Mouse (Mus musculus) ES-E14 (cell line): ENCODE data around the gene Ranbp10. TPM values are rescaled to one million over a fixed set of nuclear protein-coding genes. Genes with fewer than 3 reads are reported as not detected.
A peak's percentile ranks its signal among the peaks of the same experiment; 100 is the strongest.

Source experiments
- DNase-seq: peaks from one replicate; pipeline ENCODE4 v3.0.0-alpha.2; 2013; ENCODE audit warnings: low read depth, low spot score
- H3K27ac ChIP-seq: 2 replicates; pipeline ENCODE4 v1.5.1; 2012; ENCODE audit warnings: low read depth, mild to moderate bottlenecking, low read length, moderate library complexity, mixed read lengths; ENCODE audit not compliant: poor library complexity, insufficient read depth, severe bottlenecking
- H3K36me3 ChIP-seq: 2 replicates; pipeline ENCODE4 v1.6.1; 2012; ENCODE audit warnings: mild to moderate bottlenecking, low read length, moderate library complexity, mixed read lengths; ENCODE audit not compliant: control insufficient read depth, poor library complexity, insufficient read depth, severe bottlenecking
- H3K4me1 ChIP-seq, 2 experiments: fragments of 150-350 bp in 1 of 2; sonication (generic) in 1 of 2; 2 replicates each; pipeline ENCODE4 v1.6.1; 2012; ENCODE audit warnings: low read length in 2 of 2, mild to moderate bottlenecking in 1 of 2, mixed read lengths in 1 of 2; ENCODE audit not compliant: control insufficient read depth in 2 of 2, insufficient read depth in 2 of 2, poor library complexity in 1 of 2
- H3K4me3 ChIP-seq, 2 experiments: fragments of 150-350 bp in 1 of 2; sonication (generic) in 1 of 2; 2 replicates each; pipeline ENCODE4 v1.5.1; 2012; ENCODE audit warnings: low read length in 2 of 2, low read depth in 1 of 2, mild to moderate bottlenecking in 1 of 2, mixed read lengths in 1 of 2; ENCODE audit not compliant: insufficient read depth in 1 of 2, poor library complexity in 1 of 2, severe bottlenecking in 1 of 2
- H3K9ac ChIP-seq: 2 replicates; pipeline ENCODE4 v1.6.1; 2012; ENCODE audit warnings: low read depth, mild to moderate bottlenecking, low read length, mixed read lengths; ENCODE audit not compliant: poor library complexity, insufficient read depth, severe bottlenecking
- H3K9me3 ChIP-seq: fragments of 150-350 bp; sonication (generic); 2 replicates; pipeline ENCODE4 v1.6.1; 2012; ENCODE audit warnings: low read depth, mild to moderate bottlenecking, low read length; ENCODE audit not compliant: control insufficient read depth, insufficient read depth
- CHD2 ChIP-seq: IDR thresholded peaks from 2 replicates; pipeline ENCODE4 v1.6.1; 2014; ENCODE audit warnings: mild to moderate bottlenecking, low read depth, low read length, inconsistent platforms
- HCFC1 ChIP-seq: IDR thresholded peaks from 2 replicates; pipeline ENCODE4 v1.6.1; 2012; ENCODE audit warnings: low read length, inconsistent platforms, borderline replicate concordance; ENCODE audit not compliant: insufficient read depth
- MAFK ChIP-seq: IDR thresholded peaks from 2 replicates; pipeline ENCODE4 v1.6.1; 2014; ENCODE audit warnings: mild to moderate bottlenecking, low read depth, low read length, inconsistent platforms; ENCODE audit not compliant: insufficient read depth
- ZC3H11A ChIP-seq: IDR thresholded peaks from 2 replicates; pipeline ENCODE4 v1.6.1; 2012; ENCODE audit warnings: low read depth, mild to moderate bottlenecking, inconsistent platforms, low read length, borderline replicate concordance
- ZNF384 ChIP-seq: IDR thresholded peaks from 2 replicates; pipeline ENCODE4 v1.6.1; 2012; ENCODE audit warnings: low read depth, low read length, inconsistent platforms
- in situ Hi-C, 2 experiments: fragments of 600-800 bp; cut with MboI; formaldehyde crosslinking; loops; one replicate each; pipeline ENCODE4 v1.15.1; 2025; ENCODE audit warnings: low sequenced_read_pairs in 2 of 2, inconsistent platforms in 1 of 2; ENCODE audit not compliant: unreplicated experiment in 2 of 2
- total RNA-seq: library from RNA; depleted of rRNA; stranded (reverse); fragments of 300-350 nt; gene quantifications from 2 replicates; pipeline ENCODE4 v1.2.3, GENCODE M21; 2012

Gene Ranbp10
- total RNA-seq, 1 experiment = 13.7 TPM

GRCm38 (mm10) chr8:105852146-105852729 lies 25.1 kb upstream of the Ranbp10 start:
- Histone ChIP-seq H3K9me3 (no peaks in the 10 kb centered on the region), H3K4me3 (peak overlapping the region; percentile 31 to 89), H3K4me1 (peaks cover 6 to 13% of the 10 kb centered on the region in 2 experiments; a peak in 3 of 4 replicates), H3K27ac (peak overlapping the region; percentile 60; the same call in 1 of the 2 replicates), H3K36me3 (peaks cover 18% of the 10 kb centered on the region), H3K9ac (peak overlapping the region; percentile 64; the same call in 1 of the 2 replicates)
- in situ Hi-C loops = no loop called here
- TF ChIP-seq ZNF384 (no peak), HCFC1 (no peak), ZC3H11A (no peak), MAFK (no peak), CHD2 (no peak)
- DNase-seq = no peak

- peak overlapping the region; percentile 28 for H3K27ac ChIP-seq
- TF ChIP-seq ZC3H11A (no peak), HCFC1 (peak; percentile 98), ZNF384 (peak; percentile 22; the same call in 1 of the 2 replicates), MAFK (no peak), CHD2 (peak; percentile 100)
- peaks cover 4 to 13% of the 10 kb centered on the region in 2 experiments; a peak in 3 of 4 replicates for H3K4me1 ChIP-seq
- H3K9me3 ChIP-seq = no peaks in the 10 kb centered on the region
- in situ Hi-C loops = no loop called here
- H3K36me3 ChIP-seq = peaks cover 24% of the 10 kb centered on the region
- H3K4me3 ChIP-seq = peak overlapping the region; percentile 81 to 89
- peak overlapping the region; percentile 88 for H3K9ac ChIP-seq
- peak; percentile 90 for DNase-seq
Observed at GRCm38 (mm10) chr8:105851651-105852143, 24.5 kb upstream of the Ranbp10 start.

- Histone ChIP-seq H3K36me3 (peaks cover 33% of the 10 kb centered on the region), H3K4me1 (peaks cover 2 to 6% of the 10 kb centered on the region in 2 experiments; a peak in 1 of 4 replicates), H3K9me3 (no peaks in the 10 kb centered on the region), H3K9ac (peak overlapping the region; percentile 56), H3K27ac (0 out of 2 replicates have a peak overlapping the region, but pooled peaks have one; percentile 23), H3K4me3 (peak overlapping the region; percentile 45 to 89)
- in situ Hi-C loops = no loop called here
- no peak for DNase-seq
- no peak for TF ChIP-seq MAFK
- no peak for TF ChIP-seq CHD2
- TF ChIP-seq HCFC1 = no peak
- no peak for TF ChIP-seq ZNF384
- no peak for TF ChIP-seq ZC3H11A
Observed at GRCm38 (mm10) chr8:105850611-105851010, 23.5 kb upstream of the Ranbp10 start.

GRCm38 (mm10) chr8:105850014-105850413 lies 22.9 kb upstream of the Ranbp10 start:
- Histone ChIP-seq H3K9me3 (no peaks in the 10 kb centered on the region), H3K36me3 (peaks cover 38% of the 10 kb centered on the region), H3K4me1 (peaks cover 2 to 6% of the 10 kb centered on the region in 2 experiments; a peak in 1 of 4 replicates), H3K9ac (peak overlapping the region; percentile 56; the same call in 1 of the 2 replicates), H3K27ac (no peak overlapping the region), H3K4me3 (peak overlapping the region; percentile 45 to 89; a peak in 3 of 4 replicates)
- in situ Hi-C loops = no loop called here
- TF ChIP-seq ZNF384 = peak; percentile 85
- no peak for TF ChIP-seq MAFK
- DNase-seq = no peak
